Mouse (Mus musculus): ENCODE measurements around the gene Olfr818. TPM values are rescaled to one million over a fixed set of nuclear protein-coding genes. Genes with fewer than 3 reads are reported as not detected.

Olfr818 gene
- total RNA-seq (2023), result not detected in 4 replicates

DNA sequence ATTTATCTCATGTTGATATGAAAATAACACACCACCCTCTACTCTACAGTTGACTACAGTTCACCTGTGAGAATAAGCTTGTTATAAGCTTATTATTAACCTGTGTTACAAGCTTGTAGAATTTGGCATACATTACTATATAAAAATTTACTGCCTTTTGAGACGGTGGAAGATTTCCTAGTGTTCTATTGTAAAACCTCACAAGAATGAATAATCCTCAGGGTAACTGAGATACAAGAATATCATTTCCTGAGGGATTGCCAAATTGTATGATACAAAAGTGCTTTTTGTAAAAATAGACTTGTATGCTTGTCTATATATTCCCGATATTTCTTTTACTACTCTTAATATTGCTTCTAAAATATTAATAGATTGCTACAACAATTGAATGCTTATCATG lies at the start of gene Olfr818:
Gene Olfr818, minus strand, starts transcription at position 101 of the 400 bp plus-strand sequence.

DNA sequence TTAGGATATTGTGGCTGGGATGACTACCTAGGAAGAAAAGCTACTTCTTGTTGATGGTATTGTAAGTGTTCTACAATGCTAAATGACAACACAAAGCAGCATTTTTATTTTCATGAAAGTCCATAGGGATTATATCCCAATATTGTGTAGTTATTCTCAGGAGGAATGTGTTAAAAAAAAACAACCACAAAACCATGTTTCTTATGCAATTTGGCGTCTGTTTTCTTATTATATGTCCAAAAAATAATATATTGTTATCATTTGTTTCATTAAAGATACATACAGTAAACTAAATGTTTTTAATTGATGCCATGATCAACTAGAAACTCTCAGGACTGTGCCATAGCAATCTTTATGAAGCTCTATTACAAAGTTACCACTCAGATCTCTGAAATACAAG lies 36.1 kb upstream of the Olfr818 start, which contains the start of gene Gm10310:
Gene Gm10310, minus strand, starts transcription at position 101 of the 400 bp plus-strand sequence.

DNA sequence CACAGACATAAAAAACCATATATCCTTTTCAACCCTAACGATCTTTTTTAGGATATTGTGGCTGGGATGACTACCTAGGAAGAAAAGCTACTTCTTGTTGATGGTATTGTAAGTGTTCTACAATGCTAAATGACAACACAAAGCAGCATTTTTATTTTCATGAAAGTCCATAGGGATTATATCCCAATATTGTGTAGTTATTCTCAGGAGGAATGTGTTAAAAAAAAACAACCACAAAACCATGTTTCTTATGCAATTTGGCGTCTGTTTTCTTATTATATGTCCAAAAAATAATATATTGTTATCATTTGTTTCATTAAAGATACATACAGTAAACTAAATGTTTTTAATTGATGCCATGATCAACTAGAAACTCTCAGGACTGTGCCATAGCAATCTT lies 27.1 kb upstream of the Olfr818 start, which contains the start of gene Olfr247:
Gene Olfr247, minus strand, starts transcription at position 101 of the 400 bp plus-strand sequence.

DNA sequence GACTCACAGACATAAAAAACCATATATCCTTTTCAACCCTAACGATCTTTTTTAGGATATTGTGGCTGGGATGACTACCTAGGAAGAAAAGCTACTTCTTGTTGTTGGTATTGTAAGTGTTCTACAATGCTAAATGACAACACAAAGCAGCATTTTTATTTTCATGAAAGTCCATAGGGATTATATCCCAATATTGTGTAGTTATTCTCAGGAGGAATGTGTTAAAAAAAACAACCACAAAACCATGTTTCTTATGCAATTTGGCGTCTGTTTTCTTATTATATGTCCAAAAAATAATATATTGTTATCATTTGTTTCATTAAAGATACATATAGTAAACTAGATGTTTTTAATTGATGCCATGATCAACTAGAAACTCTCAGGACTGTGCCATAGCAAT lies 18.3 kb upstream of the Olfr818 start, which contains the start of gene Olfr819:
Gene Olfr819, minus strand, starts transcription at position 101 of the 400 bp plus-strand sequence.

DNA sequence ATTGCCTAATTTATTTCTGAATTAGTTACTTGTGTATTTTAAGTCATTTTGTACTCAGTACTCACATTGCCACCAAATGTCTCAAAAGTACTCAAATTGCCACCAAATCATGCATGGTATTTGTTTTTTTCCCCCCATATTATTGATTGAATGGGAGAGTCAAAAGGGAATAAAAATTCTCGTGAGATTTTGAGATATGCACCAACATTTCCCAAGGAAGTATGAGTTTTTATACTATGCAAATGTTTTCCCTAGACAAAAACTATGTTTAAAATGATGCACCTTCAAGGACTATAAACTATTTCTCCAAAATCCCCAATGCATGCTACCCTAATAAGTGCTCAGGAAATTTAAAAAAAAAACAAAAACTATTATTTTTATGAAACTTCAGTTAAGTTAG lies 33.4 kb downstream of the Olfr818 start, which contains the start of gene Olfr816:
Gene Olfr816, minus strand, starts transcription at position 101 of the 400 bp plus-strand sequence.

DNA sequence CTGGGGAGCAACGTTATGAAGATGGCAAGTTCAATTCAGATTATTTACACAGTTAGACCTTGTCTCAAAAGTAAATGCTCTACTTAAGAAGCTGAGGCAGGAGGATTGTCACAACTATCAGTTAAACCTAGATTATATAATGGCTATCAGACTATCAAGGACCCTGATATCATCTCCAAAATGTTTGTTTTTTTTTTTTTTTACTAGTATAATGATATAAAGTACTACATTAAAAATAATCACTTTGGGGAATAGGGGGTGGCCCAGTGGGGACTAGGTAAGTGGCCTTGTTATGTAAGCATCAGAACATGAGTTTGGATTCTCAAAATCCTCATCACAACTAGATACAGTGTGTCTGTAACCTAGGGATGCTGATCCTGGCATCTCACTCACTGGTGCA lies 43.1 kb downstream of the Olfr818 start, which contains the start of gene Olfr815:
Gene Olfr815, minus strand, starts transcription at position 101 of the 400 bp plus-strand sequence.

Other genes starting within 250 kb of the Olfr818 start
- not detected in 4 replicates for gene Olfr804, start 245.9 kb downstream of the Olfr818 start, total RNA-seq (2023)
- gene Olfr805, start 219.7 kb downstream of the Olfr818 start, total RNA-seq (2023), result not detected in 4 replicates
- not detected in 4 replicates for gene Olfr806, start 207.2 kb downstream of the Olfr818 start, total RNA-seq (2023)
- gene Olfr807, start 191.3 kb downstream of the Olfr818 start, total RNA-seq (2023), result not detected in 4 replicates
- not detected in 4 replicates for gene Olfr808, start 183.6 kb downstream of the Olfr818 start, total RNA-seq (2023)
- not detected in 4 replicates for gene Olfr809, start 174.5 kb downstream of the Olfr818 start, total RNA-seq (2023)
- gene Olfr810, start 154.2 kb downstream of the Olfr818 start, total RNA-seq (2023), result not detected in 4 replicates
- gene Olfr811, start 144.7 kb downstream of the Olfr818 start, total RNA-seq (2023), result not detected in 4 replicates
- not detected in 4 replicates for gene Olfr812, start 103.0 kb downstream of the Olfr818 start, total RNA-seq (2023)
- gene Olfr813, start 93.7 kb downstream of the Olfr818 start, total RNA-seq (2023), result not detected in 4 replicates
- gene Olfr814, start 69.2 kb downstream of the Olfr818 start, total RNA-seq (2023), result not detected in 4 replicates
- gene Olfr815, start 43.2 kb downstream of the Olfr818 start, total RNA-seq (2023), result not detected in 4 replicates
- not detected in 4 replicates for gene Olfr816, start 33.5 kb downstream of the Olfr818 start, total RNA-seq (2023)
- gene Olfr819, start 18.2 kb upstream of the Olfr818 start, total RNA-seq (2023), result not detected in 4 replicates
- gene Olfr247, start 27.0 kb upstream of the Olfr818 start, total RNA-seq (2023), result not detected in 4 replicates
- gene Gm10310, start 36.0 kb upstream of the Olfr818 start, total RNA-seq (2023), result not detected in 4 replicates
- not detected in 4 replicates for gene Olfr820, start 63.5 kb upstream of the Olfr818 start, total RNA-seq (2023)
- gene Olfr821, start 81.2 kb upstream of the Olfr818 start, total RNA-seq (2023), result not detected in 4 replicates
- gene Olfr822, start 122.1 kb upstream of the Olfr818 start, total RNA-seq (2023), result not detected in 4 replicates
- not detected in 4 replicates for gene Olfr823, start 166.3 kb upstream of the Olfr818 start, total RNA-seq (2023)
- gene Olfr824, start 180.9 kb upstream of the Olfr818 start, total RNA-seq (2023), result not detected in 4 replicates
- not detected in 4 replicates for gene Olfr825, start 217.7 kb upstream of the Olfr818 start, total RNA-seq (2023)
- gene Olfr826, start 235.1 kb upstream of the Olfr818 start, total RNA-seq (2023), result not detected in 4 replicates